Mouse (Mus musculus) layer of hippocampus, adult 2 months (tissue): ENCODE data around the gene Nrbp1. TPM values are rescaled to one million over a fixed set of nuclear protein-coding genes. Genes with fewer than 3 reads are reported as not detected.
"Not testable (repeated sequence)": the region's sequence is repeated elsewhere in the genome, so short reads cannot be mapped to it uniquely, and the experiment has no call there.

Experiments
- DNase-seq, 2 experiments: peaks; one replicate each; pipeline ENCODE4 v3.0.0; 2022; ENCODE audit warnings: low spot score in 2 of 2
- H3K27ac ChIP-seq: fragments of 200-600 bp; 2 replicates; pipeline ENCODE4 v1.8.1; 2022
- H3K4me3 ChIP-seq: fragments of 200-600 bp; 2 replicates; pipeline ENCODE4 v1.8.1; 2022; ENCODE audit warnings: mild to moderate bottlenecking
- CTCF ChIP-seq: fragments of 200-600 bp; conservative IDR thresholded peaks from 2 replicates; pipeline ENCODE4 v1.8.1; 2022; ENCODE audit warnings: antibody characterized with exemption, mild to moderate bottlenecking, moderate library complexity
- total RNA-seq, 2 experiments: library from RNA; stranded (reverse); gene quantifications; 2 replicates each; pipeline ENCODE4 v1.2.3; 2021

The Nrbp1 gene
- total RNA-seq, 2 experiments from 2014 or later = 81.2 to 89.4 TPM

- H3K27ac ChIP-seq = peak overlapping the region; percentile 7; the same call in 1 of the 2 replicates
- no peak for TF ChIP-seq CTCF
- no peak overlapping the region for H3K4me3 ChIP-seq
- DNase-seq = no peak
Observed at GRCm38 (mm10) chr5:31198616-31199320, 41.9 kb upstream of the Nrbp1 start.

DNA sequence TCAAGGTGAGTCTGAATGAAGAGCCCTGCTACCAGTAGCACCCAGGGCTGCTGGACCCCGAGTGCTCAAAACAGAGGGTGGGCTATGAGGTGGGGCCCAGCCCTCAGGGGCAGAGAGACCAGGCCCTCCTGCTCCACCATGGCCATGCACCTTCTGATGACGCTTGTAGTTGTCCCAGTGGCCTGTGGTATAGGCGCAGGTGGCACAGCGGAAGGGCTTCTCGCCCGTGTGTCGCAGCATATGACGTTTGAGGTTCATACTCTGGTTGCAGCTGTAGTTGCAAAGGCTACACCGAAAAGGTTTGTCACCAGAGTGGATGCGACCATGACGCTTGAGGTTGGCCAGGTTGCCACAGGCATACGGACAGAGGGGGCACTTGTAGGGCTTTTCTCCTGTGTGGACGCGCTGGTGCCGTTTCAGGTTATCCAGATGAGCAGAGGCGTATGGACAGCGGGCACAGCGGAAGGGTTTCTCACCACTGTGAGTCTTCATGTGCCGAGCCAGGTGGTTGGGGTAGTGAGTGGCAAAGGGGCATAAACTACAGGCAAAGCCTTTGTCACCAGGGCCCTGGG, 41.3 kb upstream of the Nrbp1 start:
- TF ChIP-seq CTCF = no peak
- peak overlapping the region; percentile 46; the same call in 1 of the 2 replicates for H3K27ac ChIP-seq
- no peak for DNase-seq
- H3K4me3 ChIP-seq = no peak overlapping the region

GRCm38 (mm10) chr5:31199893-31200292, 40.8 kb upstream of the Nrbp1 start:
- DNase-seq = no peak
- peak; percentile 37 for TF ChIP-seq CTCF
- H3K27ac ChIP-seq = peak overlapping the region; percentile 46; the same call in 1 of the 2 replicates
- no peak overlapping the region; the same call in 1 of the 2 replicates for H3K4me3 ChIP-seq

GRCm38 (mm10) chr5:31200327-31200768, 40.3 kb upstream of the Nrbp1 start:
- H3K27ac ChIP-seq = peak overlapping the region; percentile 92; the same call in 1 of the 2 replicates
- no peak overlapping the region; the same call in 1 of the 2 replicates for H3K4me3 ChIP-seq
- no peak for TF ChIP-seq CTCF
- DNase-seq = peak in 1 of 2 experiments; percentile 37

- no peak for DNase-seq
- H3K27ac ChIP-seq = peak overlapping the region; percentile 92
- peak overlapping the region; percentile 87 for H3K4me3 ChIP-seq
- no peak for TF ChIP-seq CTCF
Observed at GRCm38 (mm10) chr5:31201042-31201741, 39.5 kb upstream of the Nrbp1 start.

- TF ChIP-seq CTCF = 0 out of 2 replicates have a peak, but pooled peaks have one; percentile 16
- Histone ChIP-seq H3K4me3 (peak within 1 kb of the TSS; percentile 87), H3K27ac (peak within 1 kb of the TSS; percentile 92)
- DNase-seq = peak; percentile 92 to 99
Observed at GRCm38 (mm10) chr5:31201742-31202590, 38.7 kb upstream of the Nrbp1 start, which contains the start of gene Zfp513. Gene Zfp513, minus strand, starts transcription at chr5:31202303.

- H3K27ac ChIP-seq = peak overlapping the region; percentile 92; the same call in 1 of the 2 replicates
- TF ChIP-seq CTCF = no peak
- H3K4me3 ChIP-seq = peak overlapping the region; percentile 87
- no peak for DNase-seq
Observed at GRCm38 (mm10) chr5:31202933-31203332, 37.7 kb upstream of the Nrbp1 start.

- Histone ChIP-seq H3K27ac (no peak overlapping the region), H3K4me3 (no peak overlapping the region)
- no peak for DNase-seq
- no peak for TF ChIP-seq CTCF
Observed at GRCm38 (mm10) chr5:31203866-31204265, 36.8 kb upstream of the Nrbp1 start.

- DNase-seq = no peak
- Histone ChIP-seq H3K27ac (no peak overlapping the region), H3K4me3 (no peak overlapping the region)
- no peak for TF ChIP-seq CTCF
Observed at GRCm38 (mm10) chr5:31204421-31204820, 36.2 kb upstream of the Nrbp1 start.

DNA sequence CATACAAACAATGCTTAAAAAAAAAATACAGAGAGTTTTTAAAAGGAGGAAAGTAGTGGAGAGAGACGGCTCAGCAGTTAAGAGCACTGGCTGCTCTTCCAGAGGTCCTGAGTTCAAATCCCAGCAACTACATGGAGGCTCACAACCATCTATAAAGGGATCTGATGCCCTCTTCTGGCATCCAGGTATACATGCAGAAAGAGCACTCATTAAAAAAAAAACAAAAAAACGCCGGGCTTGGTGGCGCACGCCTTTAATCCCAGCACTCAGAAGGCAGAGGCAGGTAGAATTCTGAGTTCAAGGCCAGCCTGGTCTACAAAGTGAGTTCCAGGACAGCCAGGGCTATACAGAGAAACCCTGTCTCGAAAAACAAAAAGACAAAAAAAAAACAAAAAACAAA, 24.1 kb upstream of the Nrbp1 start:
- H3K4me3 ChIP-seq, H3K27ac ChIP-seq, DNase-seq: not testable (repeated sequence)

DNA sequence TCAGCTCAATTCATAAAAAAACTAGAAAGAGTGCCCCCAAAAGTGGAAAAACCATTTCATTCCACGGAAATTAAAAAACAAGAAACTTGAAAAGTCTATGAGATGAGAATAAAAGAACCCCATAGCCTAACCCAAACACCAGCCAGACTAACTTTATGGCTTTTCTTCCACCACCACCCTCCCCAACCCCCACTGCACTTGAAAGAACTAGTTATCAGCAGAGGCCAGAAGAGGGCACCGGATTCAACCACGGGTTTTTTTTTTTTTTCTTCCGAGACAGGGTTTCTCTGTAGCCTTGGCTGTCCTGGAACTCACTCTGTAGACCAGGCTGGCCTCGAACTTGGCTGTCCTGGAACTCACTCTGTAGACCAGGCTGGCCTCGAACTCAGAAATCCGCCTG, 22.4 kb upstream of the Nrbp1 start:
- no peak for DNase-seq
- no peak for TF ChIP-seq CTCF
- no peak overlapping the region for H3K27ac ChIP-seq
- no peak overlapping the region for H3K4me3 ChIP-seq

GRCm38 (mm10) chr5:31219070-31219469, 21.6 kb upstream of the Nrbp1 start:
- TF ChIP-seq CTCF = peak; percentile 78
- Histone ChIP-seq H3K27ac (peak overlapping the region; percentile 47; the same call in 1 of the 2 replicates), H3K4me3 (peak overlapping the region; percentile 98)
- no peak for DNase-seq
